Mouse (Mus musculus) B cell, adult 2 months (primary cell): ENCODE measurements around the gene Ccdc7a.
"Not testable (repeated sequence)": the region's sequence is repeated elsewhere in the genome, so short reads cannot be mapped to it uniquely, and the experiment has no call there.

Source experiments
- DNase-seq, 2 experiments: peaks; one replicate each; pipeline ENCODE4 v3.0.0; 2022

Ccdc7a gene

DNA sequence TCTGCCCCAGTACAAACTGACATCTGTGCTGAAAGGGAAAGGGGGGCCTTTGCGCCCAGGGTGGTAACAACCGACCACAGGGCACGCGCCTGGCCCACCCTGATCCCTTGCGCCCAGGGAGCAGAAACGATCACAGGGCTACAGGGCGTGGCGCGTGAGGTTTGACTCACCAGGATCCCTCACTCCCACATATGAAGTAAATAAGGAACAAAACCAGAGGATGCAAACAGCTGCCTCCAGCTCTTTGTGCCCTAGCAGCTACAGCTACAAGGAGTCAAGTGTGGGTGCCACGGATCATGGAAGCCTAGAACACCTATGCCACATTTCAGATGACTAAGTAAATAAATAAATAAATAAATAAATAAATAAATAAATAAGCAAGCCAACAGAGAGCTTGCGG is at the start of gene Ccdc7a:
TSS of gene Ccdc7a (minus strand) at position 101 of the 400 bp plus-strand sequence.
- DNase-seq: not testable (repeated sequence)

DNA sequence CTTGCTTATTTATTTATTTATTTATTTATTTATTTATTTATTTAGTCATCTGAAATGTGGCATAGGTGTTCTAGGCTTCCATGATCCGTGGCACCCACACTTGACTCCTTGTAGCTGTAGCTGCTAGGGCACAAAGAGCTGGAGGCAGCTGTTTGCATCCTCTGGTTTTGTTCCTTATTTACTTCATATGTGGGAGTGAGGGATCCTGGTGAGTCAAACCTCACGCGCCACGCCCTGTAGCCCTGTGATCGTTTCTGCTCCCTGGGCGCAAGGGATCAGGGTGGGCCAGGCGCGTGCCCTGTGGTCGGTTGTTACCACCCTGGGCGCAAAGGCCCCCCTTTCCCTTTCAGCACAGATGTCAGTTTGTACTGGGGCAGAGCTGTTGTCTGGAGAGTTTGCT is 1.5 kb upstream of the Ccdc7a start, which contains the start of gene Ccdc7b:
TSS of gene Ccdc7b (plus strand) at position 301 of the 400 bp plus-strand sequence.
- DNase-seq: not testable (repeated sequence)

DNA sequence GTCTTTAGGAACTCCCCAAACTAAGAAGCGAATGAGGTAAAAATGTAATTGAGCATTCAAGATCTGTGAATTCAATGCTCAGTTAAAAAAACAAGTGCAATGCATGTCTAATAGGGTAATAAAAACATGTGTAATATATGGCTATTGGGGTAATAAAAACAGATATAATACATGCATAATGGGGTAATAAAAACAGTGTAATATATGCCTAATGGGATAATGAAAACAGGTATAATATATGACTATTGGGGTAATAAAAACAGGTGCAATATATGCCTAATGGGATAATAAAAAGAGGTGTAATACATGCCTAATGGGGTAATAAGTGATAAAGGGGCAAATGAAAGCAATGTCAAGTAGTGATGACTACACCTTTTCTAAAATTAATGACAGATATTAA is 73.9 kb downstream of the Ccdc7a start:
- DNase-seq: no peak

DNA sequence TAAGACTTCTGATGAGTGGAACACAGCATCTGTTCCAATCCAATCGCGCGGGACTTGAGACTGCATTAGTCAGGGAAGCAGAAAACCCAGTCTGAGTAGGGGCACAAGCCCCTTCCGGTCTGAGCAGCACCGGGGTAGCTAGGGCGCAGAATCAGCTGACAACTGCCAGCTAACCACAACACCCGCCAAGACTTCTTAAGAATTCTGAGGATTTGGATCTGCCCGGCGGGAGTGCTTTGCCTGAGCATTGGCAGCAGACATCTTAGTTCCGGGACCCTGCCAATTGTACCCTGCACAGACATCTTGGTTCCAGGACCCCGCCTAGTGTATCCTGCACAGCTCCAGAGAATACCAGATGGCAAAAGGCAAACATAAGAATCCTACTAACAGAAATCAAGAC is 116.4 kb downstream of the Ccdc7a start:
- not testable (repeated sequence) for DNase-seq

DNA sequence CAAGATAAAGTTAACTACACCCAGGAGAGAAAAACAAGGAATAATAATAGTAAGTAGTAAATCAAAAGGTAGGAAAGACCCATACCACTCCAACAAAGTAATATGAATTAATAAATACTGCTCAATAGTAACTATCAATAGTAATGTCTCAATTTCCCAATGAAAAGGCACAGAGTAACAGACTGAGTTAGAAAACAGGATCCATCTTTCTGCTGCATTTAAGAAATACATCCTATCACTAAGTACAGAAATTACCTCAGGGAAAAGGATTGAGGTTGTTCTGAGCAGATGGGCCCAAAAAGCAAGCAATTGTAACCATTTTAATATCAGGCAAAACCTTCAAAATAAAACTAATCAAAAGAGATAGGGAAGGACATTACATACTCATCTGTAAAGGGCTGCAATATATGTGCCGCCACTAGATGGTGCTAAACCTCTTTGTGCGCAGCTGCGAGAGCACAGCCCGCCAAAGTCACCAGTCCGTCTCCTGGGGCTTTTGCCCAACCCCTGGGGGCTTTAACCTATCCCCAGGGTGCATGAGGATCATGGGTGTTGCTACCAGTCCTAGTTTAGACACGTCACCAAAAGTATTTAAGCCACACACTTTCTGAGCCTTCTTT is 124.2 kb downstream of the Ccdc7a start:
- peak; percentile 63 to 64 for DNase-seq

DNA sequence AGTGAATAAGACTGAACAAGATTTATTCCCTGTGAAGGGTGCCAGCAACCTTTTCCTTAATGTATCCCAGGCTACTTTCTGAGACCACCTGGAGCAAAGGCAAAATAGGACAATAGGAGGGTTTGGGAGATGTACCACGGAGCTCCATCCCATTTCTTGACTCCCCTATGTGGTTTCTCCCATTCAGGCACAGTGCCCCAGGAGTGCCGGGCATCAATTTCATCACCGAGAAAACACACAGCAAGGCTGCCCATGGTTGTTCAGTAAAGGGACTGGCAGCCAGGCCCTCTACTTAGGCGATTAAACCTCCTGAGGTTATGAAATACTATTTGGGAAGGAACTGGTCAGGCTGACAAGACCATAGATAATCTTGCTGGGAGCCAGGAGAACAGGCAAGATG is 131.9 kb downstream of the Ccdc7a start:
- no peak for DNase-seq

DNA sequence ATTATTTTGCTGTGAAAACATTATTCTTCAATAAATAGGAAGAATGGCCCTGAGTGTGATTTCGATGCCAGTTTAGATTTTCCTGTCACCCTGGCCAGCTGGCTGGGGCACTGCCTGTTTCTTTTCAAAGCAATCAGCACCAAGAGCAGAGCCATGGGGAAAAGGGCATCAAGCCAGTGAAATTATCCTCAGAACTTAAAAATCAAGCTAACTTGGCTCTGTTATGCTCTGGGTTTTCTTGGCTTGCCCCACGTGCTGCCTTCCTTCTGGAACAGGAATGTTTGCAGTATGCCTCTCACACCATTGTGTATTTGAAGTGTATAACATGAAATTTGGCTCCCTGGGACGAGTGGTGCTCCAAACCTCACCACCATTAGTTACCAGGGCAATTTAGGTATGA is 182.6 kb downstream of the Ccdc7a start:
- DNase-seq: no peak

DNA sequence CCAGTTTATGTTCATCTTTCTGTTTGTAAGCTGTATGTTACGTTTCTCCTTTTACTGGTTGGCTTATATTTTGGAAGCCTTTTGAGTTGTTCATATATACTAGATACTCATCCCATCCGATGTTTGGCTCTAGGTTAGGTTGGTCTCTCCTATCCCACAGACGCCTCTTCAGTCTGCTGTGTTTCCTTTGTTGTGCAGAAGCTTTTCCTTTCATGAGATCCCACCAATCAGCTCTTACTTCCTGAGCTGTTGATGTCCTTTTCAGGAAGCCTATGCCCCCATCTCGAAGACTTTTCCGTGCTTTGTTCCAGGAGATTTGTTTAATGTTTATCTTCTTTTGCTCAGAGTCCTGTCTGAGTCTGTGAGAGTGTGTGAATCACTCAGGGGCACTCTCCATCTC is 221.6 kb downstream of the Ccdc7a start:
- no peak for DNase-seq

DNA sequence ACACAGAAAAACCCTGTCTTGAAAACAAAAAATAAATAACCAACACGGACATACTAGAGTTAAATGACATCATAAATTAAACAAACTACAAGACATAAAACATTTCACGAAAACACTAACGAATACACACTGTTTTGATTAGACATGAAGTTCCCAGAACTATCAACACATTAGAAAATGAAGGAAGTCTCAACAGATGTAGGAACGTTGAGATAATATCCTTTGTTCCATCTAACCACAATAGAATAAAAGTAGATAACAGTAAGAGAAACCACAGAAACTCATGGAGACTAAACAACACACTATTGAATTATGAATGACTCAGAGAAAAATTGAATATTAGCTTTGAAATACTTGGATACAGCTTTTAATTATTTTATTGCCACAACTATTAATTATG is 252.8 kb downstream of the Ccdc7a start:
- DNase-seq: no peak

DNA sequence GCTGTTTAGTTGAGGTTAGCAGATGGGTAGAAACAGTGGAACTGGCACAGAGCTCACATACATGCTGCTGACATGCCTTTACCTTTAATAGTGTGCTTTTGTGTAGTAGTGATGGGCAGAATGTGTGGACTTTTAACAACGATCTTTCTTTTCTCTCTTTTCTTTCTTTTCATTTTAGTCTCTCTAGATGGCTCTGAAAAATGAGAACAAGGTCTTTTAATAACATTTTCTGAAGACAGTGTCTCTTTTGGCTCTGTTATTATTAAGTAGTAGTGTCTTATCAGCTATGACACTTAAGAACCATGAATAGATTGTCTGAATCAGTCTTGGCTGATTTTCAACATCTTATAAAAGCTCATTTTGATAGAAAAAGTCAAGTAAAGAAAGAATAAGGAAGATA is 266.7 kb downstream of the Ccdc7a start, which contains the start of gene Gm3952:
TSS of gene Gm3952 (minus strand) at position 101 of the 400 bp plus-strand sequence.
- no peak for DNase-seq

DNA sequence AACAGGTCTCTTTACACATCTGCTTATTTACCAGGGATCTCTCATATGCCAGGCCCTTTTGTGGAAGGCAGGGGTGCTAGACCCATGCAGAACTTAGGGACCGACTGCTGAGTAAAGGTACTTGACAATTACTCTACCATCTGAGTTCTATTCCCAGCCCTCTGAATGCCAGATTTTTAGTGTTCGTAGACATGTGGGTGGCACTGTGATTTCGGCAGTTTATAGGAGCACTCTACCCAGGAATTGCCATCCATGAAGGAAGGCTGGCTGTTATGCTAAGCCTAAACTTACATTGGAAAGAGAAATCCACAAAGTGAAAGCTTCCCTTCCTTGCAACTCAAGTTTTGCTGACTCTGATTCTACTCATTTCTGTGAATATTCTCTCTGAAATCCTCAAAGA is 329.6 kb downstream of the Ccdc7a start:
- no peak for DNase-seq

DNA sequence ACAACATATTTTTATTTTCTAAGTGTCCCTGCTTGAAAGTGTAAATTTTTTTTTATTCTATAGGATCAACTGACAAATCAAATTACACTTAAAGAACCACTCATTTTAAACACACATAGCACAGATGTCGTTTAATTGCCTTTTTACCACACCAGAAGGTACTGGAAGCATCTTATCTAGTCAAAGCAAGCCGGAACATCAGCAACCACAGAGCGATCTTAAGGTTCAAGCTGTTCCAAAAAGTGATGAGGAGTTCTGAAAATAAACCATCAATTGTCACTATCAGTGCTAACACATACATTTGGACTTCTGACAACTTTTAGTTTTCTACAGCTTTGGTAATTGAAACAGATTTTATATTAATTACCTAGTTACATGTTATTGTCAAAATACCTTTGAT is 331.2 kb downstream of the Ccdc7a start:
- DNase-seq: no peak

DNA sequence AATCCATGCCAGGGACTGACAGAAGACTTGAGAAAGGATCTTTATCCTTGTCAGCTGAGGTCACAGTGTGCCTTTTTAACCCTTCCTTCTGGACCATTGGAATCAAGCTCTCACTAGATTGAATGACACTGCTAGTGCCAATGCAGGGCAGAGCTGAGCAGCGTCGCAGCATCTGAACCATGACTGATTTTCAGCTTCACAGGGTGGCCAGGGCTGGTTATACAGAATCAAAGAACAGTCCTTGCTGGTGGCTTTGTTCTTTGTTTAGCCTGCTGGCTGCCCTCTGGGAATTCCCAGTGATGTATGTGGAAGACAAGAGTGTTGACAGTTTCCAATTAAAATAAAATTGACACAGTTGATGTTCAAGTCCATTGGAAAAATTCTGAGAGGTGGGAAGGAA is 333.1 kb downstream of the Ccdc7a start:
- DNase-seq: no peak

DNA sequence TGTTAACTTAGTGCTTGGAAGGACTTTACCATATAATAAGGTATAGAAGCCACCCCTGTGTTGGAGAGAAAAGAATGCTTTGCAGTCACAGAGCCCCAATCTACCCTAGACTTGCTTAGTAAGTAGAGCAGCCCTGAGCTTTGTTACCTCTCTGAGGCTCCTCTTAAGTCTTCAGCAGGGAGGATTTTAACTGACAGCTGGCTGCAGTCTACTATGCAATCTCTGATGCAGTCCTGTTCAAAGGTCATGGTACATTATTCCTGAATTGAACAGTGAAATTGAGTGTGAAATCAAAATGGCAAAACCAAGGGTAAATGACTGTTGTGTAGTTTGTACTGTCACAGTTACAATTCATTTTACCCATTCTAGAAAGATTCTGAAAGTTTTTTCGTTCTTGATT is 338.1 kb downstream of the Ccdc7a start:
- no peak for DNase-seq

DNA sequence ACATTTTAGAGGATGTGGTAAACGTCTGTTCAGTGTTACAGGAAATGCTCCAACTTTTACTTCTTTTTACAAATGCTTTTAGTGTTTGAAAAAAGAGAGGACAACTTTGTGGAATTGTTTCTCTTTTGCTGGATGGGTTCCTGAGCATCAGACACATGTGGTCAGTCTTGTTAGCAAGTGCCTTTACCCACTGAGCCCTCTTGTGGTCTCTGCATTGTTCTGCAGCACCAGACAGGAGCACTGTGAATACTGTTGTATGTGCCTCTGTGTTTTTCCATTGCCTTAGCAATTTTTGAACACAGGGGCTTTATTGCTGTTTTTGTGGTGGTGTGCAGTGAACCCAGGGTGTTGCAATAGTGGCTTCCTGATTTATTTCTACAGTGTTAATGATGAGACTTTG is 340.5 kb downstream of the Ccdc7a start:
- DNase-seq: no peak

DNA sequence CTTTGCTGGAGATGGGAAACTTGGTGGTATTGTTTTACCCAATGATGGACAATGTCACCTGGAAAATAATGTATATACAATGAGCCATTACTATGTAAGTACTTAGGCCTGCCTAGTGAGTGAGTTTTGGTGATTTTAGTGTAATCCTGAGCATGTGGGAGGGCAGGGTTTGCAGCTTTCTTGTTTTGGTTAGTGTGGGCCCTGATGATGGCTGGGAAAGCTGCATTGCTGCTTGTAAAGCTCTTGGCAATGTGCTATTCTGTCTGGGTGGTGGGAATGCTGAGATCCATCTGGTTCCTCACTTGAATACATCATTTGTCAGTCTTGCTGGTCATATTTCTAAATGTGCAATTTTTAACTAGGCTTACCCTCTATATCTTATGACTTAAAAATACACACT is 349.1 kb downstream of the Ccdc7a start:
- no peak for DNase-seq

DNA sequence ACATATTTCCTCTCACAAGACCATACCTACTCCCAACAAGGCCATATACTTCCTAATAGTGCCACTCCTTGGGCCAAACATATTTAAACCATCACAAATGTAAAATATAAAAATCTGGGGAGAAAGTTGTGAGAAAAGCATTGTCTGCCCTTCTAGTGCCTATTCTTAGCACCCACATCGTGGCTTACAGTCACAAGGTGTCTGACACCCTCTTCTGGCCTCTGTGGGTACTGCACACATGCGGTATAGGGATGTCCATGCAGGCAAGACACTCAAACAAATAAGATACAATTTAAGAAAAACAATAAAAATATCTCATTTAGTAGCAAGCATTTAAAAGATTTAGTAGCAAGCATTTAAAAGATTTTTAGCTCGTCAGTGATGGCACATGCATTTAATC is 356.1 kb downstream of the Ccdc7a start:
- peak; percentile 82 to 83 for DNase-seq

DNA sequence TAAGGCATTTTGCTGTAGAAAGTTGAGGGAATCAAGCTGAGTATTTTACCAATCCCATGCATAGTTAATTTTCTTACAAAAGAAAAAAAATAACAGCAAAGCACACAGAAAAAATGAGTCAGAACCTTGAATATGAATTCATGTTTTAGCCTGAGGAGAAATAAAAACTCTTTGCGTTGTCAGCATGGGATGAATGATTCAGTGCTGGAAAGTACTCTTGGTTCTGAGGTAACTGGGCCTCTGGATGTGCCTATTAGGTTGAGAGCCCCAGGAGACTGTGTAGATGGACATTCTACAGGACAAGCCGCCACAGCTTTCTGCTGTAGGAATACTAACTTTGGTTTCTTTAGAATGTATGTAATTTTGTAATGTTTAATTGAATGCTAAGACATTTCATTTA is 360.5 kb downstream of the Ccdc7a start:
- no peak for DNase-seq

DNA sequence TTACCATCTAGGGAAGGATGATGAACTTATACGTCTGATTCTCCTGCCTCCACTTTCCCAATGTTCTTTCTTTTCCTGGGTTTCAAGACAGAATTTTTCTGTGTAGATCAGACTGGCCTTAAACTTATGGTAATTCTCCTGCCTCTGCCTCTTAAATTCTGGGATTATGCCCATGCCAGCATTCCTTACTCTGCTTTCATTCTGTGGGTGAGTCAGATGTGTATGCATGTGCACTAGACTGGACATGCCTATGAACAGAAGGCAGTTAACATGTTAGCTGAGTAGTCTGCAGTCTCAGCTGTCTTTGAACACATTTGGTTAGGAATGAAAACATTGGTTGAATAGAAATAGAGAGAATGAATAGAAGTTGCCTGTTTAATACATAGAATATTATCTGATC is 360.9 kb downstream of the Ccdc7a start:
- DNase-seq: no peak

DNA sequence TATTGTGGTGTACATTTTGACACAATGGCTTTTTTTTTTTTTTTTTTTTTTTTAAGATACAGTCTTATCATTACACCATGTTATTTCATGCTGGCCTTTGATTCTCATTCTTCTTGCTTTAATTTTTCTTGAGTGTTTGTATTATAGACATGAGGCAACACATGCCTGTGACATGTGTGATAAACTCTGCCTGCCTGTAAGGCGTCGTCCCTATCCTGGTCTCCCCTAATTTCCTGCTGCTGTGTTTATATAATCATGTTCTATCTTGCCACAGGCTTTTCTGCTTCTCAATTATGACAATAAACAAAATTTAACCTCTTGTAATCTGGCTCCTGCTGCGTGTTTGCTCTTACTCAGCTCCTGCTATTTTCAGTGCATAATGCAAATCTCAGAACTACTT is 367.4 kb downstream of the Ccdc7a start:
- DNase-seq: no peak

DNA sequence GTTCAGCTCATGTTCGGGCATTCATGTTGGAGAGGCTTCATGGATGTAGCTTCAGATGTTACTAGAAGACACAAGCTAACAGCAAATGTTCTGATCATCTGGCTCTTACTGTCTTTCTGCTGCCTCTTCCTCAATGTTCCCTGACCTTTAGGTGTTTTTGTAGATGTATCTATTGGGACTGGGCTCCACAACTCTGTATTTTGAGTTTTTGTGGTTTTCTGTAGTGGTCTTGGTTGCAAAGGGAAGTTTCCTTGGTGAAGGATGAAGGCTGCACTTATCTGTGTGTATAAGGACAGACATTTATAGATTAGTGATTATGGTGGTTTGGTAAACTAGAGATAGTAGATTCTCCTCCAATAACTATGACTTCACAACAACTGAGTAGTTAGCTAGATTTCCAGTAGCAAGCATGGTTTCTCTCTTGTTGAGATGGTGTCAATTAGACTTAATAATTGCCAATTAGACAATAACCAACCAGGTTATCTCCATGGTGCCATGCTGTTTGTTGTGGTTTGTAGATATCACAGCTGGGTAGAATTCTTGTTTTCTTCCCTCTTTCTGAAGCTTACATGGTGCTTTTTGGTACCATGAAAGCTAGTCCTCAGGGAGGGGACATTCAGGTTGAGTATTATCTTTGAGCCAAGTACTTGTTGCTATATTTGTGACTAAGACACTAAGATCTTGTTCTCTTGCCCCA is 368.5 kb downstream of the Ccdc7a start:
- DNase-seq: no peak

DNA sequence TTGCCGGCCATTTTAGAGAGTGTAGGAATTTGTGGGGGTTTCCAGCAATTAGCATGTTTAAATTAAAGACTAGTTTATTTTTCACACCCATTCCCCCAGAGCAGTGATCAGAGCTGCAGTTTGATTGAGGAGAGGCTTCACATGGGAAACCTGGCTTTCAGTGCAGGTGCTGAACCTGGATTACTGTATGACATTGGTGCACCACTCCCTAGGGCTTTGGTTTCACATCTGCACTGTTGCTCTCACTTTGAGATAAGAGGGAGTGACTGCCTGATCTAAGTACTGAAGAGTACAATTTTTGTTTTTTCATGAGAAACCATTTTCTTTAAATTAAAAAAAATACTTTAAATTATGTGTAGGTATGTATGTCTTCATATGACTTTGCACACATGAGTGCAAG is 375.3 kb downstream of the Ccdc7a start:
- DNase-seq: no peak

DNA sequence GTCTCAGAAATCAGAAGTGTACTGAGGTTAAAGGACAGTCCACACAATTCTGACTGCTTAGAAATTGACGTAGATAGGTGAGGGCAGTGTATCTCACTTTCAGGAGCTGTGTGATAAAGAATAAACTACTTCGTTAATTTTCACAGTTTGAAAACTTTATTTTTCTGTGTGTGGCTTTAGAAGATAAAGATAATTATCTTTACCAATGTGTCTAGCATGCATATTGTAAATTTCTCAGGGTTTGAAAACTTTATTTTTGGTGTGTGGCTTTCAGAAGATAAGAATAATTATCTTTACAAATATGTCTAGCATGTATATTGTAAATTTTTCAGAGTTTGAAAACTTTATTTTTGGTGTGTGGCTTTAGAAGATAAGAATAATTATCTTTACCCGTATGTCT is 376.6 kb downstream of the Ccdc7a start:
- no peak for DNase-seq

DNA sequence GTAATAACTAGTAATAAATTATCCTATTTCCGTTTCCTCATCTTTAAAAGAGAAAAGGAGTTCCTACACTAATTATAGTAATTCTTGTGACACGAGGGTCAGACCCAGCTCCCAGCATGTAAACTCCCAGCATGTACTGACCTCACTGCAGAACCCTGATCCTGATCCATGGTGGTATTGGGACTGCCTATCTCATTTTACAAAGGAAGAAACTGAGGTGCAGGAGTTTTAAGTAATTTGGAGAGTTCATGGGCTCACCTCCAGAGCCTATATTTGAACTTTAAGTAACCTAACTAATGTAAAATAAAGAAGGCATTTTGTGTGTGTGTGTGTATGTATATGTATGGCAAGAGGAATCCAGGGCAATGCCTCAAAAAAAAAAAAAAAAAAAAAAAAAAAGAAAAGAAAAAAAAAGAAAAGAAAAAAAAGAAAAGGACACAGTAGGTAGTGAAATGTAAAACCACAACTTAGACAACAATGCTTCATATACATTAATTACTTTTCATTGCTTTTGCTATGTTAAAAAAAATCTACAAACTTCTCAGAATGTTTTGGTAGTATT is 378.8 kb downstream of the Ccdc7a start:
- no peak for DNase-seq
